Mouse (Mus musculus) intestine, postnatal 0 days (tissue): ENCODE results near the gene Ntf3. TPM values are rescaled to one million over a fixed set of nuclear protein-coding genes. Genes with fewer than 3 reads are reported as not detected.
A peak's percentile ranks its signal among the peaks of the same experiment; 100 is the strongest.

Experiments
- ATAC-seq: fragments of 200-750 bp; cut with Nextera tagmentation; 2 replicates; pipeline ENCODE4 v1.8.0; 2017; ENCODE audit warnings: mild to moderate bottlenecking, moderate TSS enrichment, moderate library complexity
- H3K27ac ChIP-seq: fragments of 300-500 bp; sonication (generic); 2 replicates; pipeline ENCODE4 v1.5.1; 2014; ENCODE audit warnings: mild to moderate bottlenecking, low read depth, low read length, moderate library complexity
- H3K27me3 ChIP-seq: fragments of 300-500 bp; sonication (generic); replicated peaks from 2 replicates; pipeline ENCODE4 v1.6.1; 2014; ENCODE audit warnings: low read length, mixed read lengths; ENCODE audit not compliant: control insufficient read depth, insufficient read depth
- H3K36me3 ChIP-seq: fragments of 300-500 bp; sonication (generic); 2 replicates; pipeline ENCODE4 v1.6.1; 2014; ENCODE audit warnings: mild to moderate bottlenecking, moderate library complexity; ENCODE audit not compliant: control insufficient read depth, insufficient read depth
- H3K4me1 ChIP-seq: fragments of 300-500 bp; sonication (generic); replicated peaks from 2 replicates; pipeline ENCODE4 v1.6.1; 2014; ENCODE audit warnings: antibody characterized with exemption, low read length, mixed read lengths; ENCODE audit not compliant: control insufficient read depth, insufficient read depth
- H3K4me2 ChIP-seq: fragments of 300-500 bp; sonication (generic); replicated peaks from 2 replicates; pipeline ENCODE4 v1.6.1; 2014; ENCODE audit warnings: low read depth, mild to moderate bottlenecking, moderate library complexity
- H3K4me3 ChIP-seq: fragments of 300-500 bp; sonication (generic); 2 replicates; pipeline ENCODE4 v1.5.1; 2014; ENCODE audit warnings: low read depth, low read length
- H3K9ac ChIP-seq: fragments of 300-500 bp; sonication (generic); 2 replicates; pipeline ENCODE4 v1.6.1; 2014; ENCODE audit warnings: mild to moderate bottlenecking, low read depth, low read length
- H3K9me3 ChIP-seq: fragments of 300-500 bp; sonication (generic); 2 replicates; pipeline ENCODE4 v1.6.1; 2016; ENCODE audit warnings: mixed run types; ENCODE audit not compliant: control insufficient read depth
- CTCF ChIP-seq: sonication (generic); IDR thresholded peaks from 2 replicates; pipeline ENCODE4 v1.5.1; 2016; ENCODE audit warnings: low read depth, mild to moderate bottlenecking, control low read depth, antibody characterized with exemption, moderate library complexity
- whole genome bisulfite sequencing: fragments of 180-500 bp; shearing (Covaris S2); extraction: QIAGEN DNeasy Blood & Tissue Kit; methylation state at CpG from one replicate; pipeline ENCODE4 v1.1.7; 2014; 5-methylcytosine and 5-hydroxymethylcytosine counted together
- polyA plus RNA-seq: library from polyadenylated mRNA; unstranded; fragments of >200 nt; fragmentation: Nextera tagmentation; extraction: Ambion mirVana; gene quantifications from 2 replicates; pipeline ENCODE4 v1.2.1, GENCODE M21; 2015

Ntf3 gene
- polyA plus RNA-seq = 7.2 and 8.1 TPM in 2 replicates

DNA sequence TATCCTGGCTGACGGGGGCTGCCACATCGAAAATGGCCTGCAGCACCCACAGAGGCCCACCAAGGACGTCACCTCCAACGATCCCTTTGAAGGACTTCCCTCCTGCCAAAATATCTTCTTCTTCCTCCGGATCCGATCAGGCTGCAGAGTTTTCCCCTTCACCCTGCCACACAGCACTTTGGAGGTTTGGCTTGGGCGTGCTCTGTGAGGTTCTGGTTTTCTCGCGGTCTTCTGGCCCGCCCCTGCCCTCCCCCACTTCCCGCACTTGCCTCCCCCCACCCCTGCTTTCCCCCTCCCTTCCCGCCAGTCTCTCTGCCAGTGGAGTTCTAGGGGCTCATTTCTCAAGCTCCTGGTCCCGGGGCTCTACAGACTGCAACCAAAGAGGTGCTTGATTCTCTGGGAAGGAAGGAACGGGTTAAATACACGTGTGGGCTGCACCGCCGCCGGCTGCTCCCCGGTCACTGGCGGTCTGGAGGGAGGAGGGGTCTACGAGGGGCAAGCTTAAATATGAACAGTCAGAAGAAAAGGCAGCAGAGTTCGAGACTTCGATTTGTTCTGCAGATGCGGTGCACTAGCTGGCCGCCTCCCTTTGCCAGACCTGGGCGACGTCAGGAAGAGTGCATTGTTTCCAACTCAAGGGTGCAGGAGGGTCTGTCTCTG lies at the start of gene Ntf3:
TSS of gene Ntf3 (minus strand) at position 363 of the 660 bp plus-strand sequence.
- H3K9me3 ChIP-seq = no peaks in the 10 kb centered on the region
- H3K9ac ChIP-seq = no peak within 1 kb of the TSS
- WGBS = 1% methylated on average over 27 of the region's 27 CpGs
- H3K27me3 ChIP-seq = peaks cover 38% of the 10 kb centered on the region
- no peaks in the 10 kb centered on the region for H3K4me1 ChIP-seq
- H3K4me2 ChIP-seq = peak within 1 kb of the TSS; percentile 62
- ATAC-seq = no peak
- no peak within 1 kb of the TSS for H3K27ac ChIP-seq
- no peak for TF ChIP-seq CTCF
- no peaks in the 10 kb centered on the region for H3K36me3 ChIP-seq
- H3K4me3 ChIP-seq = peak within 1 kb of the TSS; percentile 40

DNA sequence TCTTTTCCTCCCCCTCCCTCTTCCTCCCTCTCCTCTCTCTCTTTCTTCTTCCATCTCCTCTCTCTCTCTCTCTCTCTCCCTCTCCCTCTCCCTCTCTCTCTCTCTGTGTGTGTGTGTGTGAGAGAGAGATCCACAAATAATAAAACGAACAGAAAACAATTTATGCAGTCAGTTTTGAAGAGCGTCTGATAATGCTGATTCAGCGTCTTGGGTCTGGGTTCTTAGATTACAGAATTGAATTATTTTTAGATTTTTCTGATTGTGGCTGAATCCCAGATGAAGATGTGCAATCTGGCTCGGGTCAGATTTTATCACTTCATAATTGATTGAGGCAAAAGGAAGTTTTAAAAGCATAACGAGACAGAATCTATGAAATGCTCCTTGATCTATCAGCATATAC lies 46.6 kb upstream of the Ntf3 start:
- TF ChIP-seq CTCF = no peak
- H3K9me3 ChIP-seq = no peaks in the 10 kb centered on the region
- no peaks in the 10 kb centered on the region for H3K36me3 ChIP-seq
- no peak overlapping the region for H3K4me2 ChIP-seq
- no peaks in the 10 kb centered on the region for H3K4me1 ChIP-seq
- no peak overlapping the region for H3K4me3 ChIP-seq
- no peak overlapping the region for H3K27ac ChIP-seq
- no peak overlapping the region for H3K9ac ChIP-seq
- 73% methylated on average over 5 of the region's 5 CpGs for WGBS
- no peak for ATAC-seq
- H3K27me3 ChIP-seq = no peaks in the 10 kb centered on the region

DNA sequence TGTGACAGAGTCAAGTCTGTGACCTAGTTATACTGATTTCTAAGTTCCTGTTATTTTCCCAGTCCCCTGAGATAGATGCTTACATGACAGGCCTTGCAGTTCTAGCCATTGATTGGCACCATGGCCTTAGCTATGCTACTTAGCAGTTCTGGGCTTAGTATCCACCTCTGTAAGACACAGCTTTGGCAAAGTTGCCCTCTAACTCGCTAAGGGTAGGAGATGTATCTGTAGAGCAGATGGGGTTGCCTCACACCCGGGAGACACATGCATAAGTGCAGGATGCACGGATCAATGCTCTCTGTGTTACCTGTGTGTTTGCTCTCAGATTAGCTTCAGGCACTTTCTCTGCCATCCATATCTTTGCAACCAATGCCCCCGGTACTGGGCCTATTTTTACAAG lies 36.7 kb upstream of the Ntf3 start:
- Histone ChIP-seq H3K9me3 (no peaks in the 10 kb centered on the region), H3K9ac (no peak overlapping the region), H3K27me3 (no peaks in the 10 kb centered on the region), H3K4me1 (no peaks in the 10 kb centered on the region), H3K4me2 (no peak overlapping the region), H3K36me3 (no peaks in the 10 kb centered on the region), H3K4me3 (no peak overlapping the region), H3K27ac (no peak overlapping the region)
- TF ChIP-seq CTCF = no peak
- no peak for ATAC-seq
- whole genome bisulfite sequencing = 45% methylated on average over 4 of the region's 4 CpGs

DNA sequence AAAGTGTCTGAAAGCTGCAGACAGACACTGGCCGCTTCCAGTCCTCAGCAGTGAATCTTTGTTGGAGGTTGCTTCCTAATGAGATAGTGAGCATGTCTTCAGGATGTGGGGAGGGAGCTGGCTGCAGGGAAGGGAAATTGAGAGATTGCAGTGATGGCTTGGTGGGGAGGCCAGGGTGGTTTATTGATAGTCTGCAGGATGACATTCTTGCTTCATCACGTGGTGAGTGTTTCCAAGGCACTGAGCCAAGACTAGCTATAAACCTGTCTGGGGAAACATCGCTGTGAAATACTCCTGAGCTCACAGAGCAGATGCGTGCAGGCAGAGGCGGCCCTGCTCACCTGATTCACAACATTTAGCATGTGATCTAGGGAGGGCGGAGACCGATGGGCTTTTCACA lies 36.2 kb upstream of the Ntf3 start:
- H3K4me3 ChIP-seq = no peak overlapping the region
- H3K4me2 ChIP-seq = no peak overlapping the region
- no peak for ATAC-seq
- 34% methylated on average over 7 of the region's 7 CpGs for whole genome bisulfite sequencing
- no peak overlapping the region for H3K27ac ChIP-seq
- H3K4me1 ChIP-seq = no peaks in the 10 kb centered on the region
- H3K9ac ChIP-seq = no peak overlapping the region
- no peaks in the 10 kb centered on the region for H3K27me3 ChIP-seq
- no peaks in the 10 kb centered on the region for H3K9me3 ChIP-seq
- H3K36me3 ChIP-seq = no peaks in the 10 kb centered on the region
- TF ChIP-seq CTCF = no peak

DNA sequence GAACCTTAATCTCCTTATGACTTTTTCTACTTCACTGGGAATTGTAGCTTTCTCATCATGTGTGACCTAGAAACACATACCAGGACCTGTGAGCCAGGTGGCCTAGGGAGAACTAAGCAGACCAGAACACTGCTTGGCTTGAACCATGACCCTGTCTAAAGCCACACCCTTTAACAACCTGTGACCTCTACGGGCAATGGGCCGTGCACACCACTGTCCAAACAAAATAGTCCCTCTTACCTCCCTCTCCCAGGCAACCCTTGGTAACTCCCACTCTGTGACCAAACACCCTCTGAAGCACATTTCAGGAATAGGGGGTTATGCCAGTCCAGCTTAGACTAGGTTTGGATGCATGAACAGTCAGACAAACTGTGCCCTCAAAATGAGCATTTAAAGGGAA lies 35.0 kb upstream of the Ntf3 start:
- TF ChIP-seq CTCF = no peak
- H3K4me3 ChIP-seq = no peak overlapping the region
- ATAC-seq = no peak
- H3K9ac ChIP-seq = no peak overlapping the region
- H3K36me3 ChIP-seq = no peaks in the 10 kb centered on the region
- 38% methylated on average over 2 of the region's 2 CpGs for WGBS
- H3K4me1 ChIP-seq = no peaks in the 10 kb centered on the region
- H3K4me2 ChIP-seq = no peak overlapping the region
- H3K27me3 ChIP-seq = no peaks in the 10 kb centered on the region
- no peaks in the 10 kb centered on the region for H3K9me3 ChIP-seq
- no peak overlapping the region for H3K27ac ChIP-seq

DNA sequence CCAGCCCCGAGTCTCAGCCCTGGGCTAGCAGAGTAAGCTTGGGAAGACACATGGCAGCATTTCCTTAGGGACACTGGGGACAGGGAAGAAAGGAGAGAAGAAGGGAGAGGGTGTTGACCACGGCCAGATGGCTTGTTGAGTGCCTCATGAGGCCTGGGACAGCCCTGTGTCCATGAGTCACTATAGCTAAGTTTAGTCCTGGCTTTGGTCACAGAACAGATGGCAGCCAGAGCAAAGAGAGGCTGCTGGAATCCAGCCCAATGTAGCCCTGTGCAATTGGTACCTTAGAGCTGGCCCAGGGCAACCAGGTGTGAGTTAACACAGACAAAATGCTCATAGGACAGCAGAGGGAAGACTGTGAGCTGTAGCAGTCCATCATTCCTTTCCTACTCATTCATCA lies 33.2 kb upstream of the Ntf3 start:
- H3K27ac ChIP-seq = no peak overlapping the region
- no peak for ATAC-seq
- WGBS = 80% methylated on average over 2 of the region's 2 CpGs
- H3K27me3 ChIP-seq = no peaks in the 10 kb centered on the region
- no peak overlapping the region for H3K4me3 ChIP-seq
- H3K4me1 ChIP-seq = no peaks in the 10 kb centered on the region
- no peaks in the 10 kb centered on the region for H3K9me3 ChIP-seq
- TF ChIP-seq CTCF = no peak
- no peak overlapping the region for H3K9ac ChIP-seq
- H3K36me3 ChIP-seq = no peaks in the 10 kb centered on the region
- no peak overlapping the region for H3K4me2 ChIP-seq

DNA sequence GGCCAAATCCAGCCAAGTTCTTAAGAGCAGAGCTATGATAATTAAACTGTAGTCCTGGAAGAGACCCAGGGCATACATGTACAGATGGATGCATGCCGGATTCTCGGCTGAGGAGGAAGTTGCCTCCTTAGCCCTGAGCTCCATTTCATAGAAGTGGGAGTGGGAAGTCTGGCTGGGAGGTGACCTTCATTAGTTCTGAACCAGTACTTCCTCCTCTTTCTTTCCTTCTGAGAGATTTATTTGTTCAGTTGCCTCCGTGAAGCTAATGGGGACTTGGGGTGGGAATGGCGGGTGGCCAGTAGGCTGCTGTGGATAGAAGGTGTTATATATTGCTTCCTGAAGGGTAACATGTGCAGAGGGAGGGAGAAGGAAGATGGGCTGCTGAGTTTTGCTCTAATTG lies 28.1 kb upstream of the Ntf3 start:
- no peaks in the 10 kb centered on the region for H3K9me3 ChIP-seq
- no peak overlapping the region for H3K9ac ChIP-seq
- no peaks in the 10 kb centered on the region for H3K36me3 ChIP-seq
- no peak for ATAC-seq
- H3K4me2 ChIP-seq = no peak overlapping the region
- no peaks in the 10 kb centered on the region for H3K27me3 ChIP-seq
- no peaks in the 10 kb centered on the region for H3K4me1 ChIP-seq
- TF ChIP-seq CTCF = no peak
- no peak overlapping the region for H3K4me3 ChIP-seq
- H3K27ac ChIP-seq = no peak overlapping the region
- 61% methylated on average over 4 of the region's 4 CpGs for WGBS
